Mouse (Mus musculus): ENCODE data around the gene Batf.
"Not testable (repeated sequence)": the region's sequence is repeated elsewhere in the genome, so short reads cannot be mapped to it uniquely, and the experiment has no call there.

Gene Batf

GRCm38 (mm10) chr12:85684411-85685275 is 1.8 kb upstream of the Batf start:
- DNase-seq (ENCODE audit: low spot score) = no peak

- no peak for DNase-seq (ENCODE audit: low spot score)
These were observed 706 bp downstream of the Batf start for GRCm38 (mm10) chr12:85687217-85687533.

DNA sequence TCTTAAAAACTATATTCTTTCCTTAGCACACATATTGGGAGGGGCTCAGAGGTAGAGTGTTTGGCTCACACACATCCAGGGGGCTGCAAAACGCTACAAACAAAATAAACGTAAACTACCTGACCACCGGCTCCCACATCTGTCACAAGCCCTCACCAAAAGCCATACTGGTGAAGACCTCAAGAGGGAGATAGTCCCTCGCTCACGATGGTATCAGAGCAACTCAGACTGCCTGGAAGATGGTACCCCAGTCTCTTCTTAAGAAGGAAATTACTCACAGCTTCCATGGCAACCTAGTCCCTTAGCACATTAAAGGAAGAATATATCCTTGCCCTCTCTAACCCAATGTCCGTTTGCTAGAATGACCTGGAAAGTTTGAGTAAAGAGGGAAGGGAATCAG is 1.4 kb downstream of the Batf start:
- DNase-seq (ENCODE audit: low spot score) = no peak

GRCm38 (mm10) chr12:85695787-85696186 is 9.3 kb downstream of the Batf start:
- DNase-seq (ENCODE audit: low spot score) = no peak

DNA sequence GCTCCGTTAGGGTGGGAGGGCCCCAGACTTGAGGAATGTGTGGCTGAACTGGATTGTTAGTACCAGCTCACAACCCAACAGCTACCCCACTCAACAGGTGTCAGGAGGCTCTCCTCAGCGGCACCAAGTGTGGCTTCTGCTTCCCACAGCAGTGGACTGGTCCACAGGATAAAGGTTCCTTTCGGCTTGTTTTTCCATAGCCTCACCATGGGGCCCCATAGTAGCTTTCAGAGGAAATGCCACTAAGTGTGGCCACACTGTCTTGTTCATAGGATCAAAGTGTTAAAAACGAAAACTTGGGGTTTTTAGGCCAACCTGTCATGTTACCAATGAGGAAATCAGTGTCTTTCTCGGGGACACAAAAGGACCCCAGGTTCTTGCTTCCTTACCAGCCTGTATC is 10.0 kb downstream of the Batf start:
- no peak for DNase-seq (ENCODE audit: low spot score)

- DNase-seq (ENCODE audit: low spot score) = not testable (repeated sequence)
These were observed 11.7 kb downstream of the Batf start for GRCm38 (mm10) chr12:85698179-85698578.

DNA sequence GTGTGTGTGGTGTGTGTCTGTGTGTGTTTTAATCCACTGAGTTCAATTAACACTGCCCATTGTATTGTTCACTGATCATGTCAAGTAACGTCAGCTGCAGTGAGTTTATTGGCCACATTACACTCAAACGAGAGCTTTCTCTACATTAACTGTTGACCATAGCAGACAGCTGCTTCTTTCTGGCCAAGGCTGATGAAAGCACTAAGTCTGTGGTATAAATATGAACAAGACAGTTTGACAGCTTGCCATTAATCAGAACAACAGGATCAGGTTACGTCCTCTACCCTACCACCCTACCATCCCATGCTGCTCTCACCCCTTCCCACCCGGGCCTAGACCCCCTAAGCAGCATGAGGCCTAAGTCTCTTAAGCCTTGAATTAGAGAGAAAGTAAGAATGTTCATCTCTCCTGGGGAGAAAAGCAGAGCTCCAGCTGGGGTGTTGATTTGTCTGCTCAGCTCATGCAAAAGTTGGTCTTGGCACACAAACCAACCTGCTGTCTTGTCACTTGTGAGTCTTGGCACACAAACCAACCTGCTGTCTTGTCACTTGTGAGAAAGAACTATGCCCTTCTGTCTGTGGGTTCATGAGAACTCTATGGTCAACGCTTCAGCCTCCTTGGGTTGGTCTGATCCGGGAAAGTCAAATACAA is 13.8 kb downstream of the Batf start:
- no peak for DNase-seq (ENCODE audit: low spot score)

GRCm38 (mm10) chr12:85700842-85701223 is 14.4 kb downstream of the Batf start:
- no peak for DNase-seq (ENCODE audit: low spot score)

DNA sequence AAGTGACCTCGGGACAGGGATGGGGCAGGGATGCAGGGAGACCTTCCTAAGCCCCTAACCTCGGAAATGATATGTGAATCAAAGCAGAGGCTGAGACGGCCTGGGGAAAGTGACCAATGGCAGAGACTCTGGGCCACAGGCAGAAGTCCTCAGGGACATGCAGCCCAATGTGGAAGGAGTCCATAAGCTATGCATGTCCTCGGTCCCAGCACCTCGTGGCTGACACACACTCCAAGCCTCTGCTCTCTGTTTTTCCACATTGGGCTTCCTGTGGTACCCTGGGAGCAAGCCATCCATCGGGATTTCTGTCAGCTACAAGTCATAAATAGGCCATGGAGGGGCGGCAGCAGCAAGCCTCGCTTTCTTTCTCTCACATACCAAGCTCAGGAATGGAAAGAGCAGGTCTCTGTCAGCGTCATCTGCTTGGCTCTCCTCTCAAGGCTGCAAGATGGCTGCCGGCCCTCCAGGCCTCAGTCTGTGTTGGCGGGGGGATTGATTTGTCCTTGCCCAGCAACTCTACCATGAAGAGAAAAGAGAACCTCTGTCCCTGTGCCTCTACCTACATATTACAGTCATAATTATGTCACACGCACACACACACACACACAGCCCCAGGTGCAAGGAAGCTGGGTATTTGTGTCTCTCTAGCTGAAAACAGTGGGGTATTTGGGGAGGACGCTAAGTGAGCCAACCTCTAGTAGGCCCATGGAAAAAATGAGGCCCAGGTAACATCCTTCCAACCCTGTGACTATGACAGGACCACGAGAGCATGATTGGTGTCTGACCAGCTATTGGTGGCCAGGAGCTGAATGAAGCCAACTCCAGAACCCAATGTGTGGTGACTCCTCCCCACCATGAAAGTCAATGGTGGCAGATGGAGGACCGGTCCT is 15.9 kb downstream of the Batf start:
- DNase-seq (ENCODE audit: low spot score) = no peak

DNA sequence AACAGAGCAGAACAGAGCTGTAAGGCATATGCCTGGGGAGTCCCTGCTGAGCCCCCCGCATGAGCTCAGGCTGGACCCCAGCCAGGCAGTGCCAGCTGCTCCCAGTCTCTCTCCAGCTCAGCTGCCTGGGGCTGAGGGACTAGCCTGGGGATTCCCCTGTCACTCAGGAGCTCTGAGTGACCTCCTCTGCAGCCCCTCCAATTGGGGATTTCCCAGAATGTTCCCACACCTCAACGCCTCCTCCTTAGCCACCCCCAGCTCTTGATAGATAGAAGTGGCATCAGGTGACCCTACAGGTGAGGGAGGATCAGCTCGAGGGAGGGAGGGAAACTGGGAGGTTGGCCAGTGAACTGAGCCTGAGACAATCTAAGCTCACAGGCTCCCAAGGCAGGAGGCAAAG is 17.0 kb downstream of the Batf start:
- DNase-seq (ENCODE audit: low spot score) = no peak

DNA sequence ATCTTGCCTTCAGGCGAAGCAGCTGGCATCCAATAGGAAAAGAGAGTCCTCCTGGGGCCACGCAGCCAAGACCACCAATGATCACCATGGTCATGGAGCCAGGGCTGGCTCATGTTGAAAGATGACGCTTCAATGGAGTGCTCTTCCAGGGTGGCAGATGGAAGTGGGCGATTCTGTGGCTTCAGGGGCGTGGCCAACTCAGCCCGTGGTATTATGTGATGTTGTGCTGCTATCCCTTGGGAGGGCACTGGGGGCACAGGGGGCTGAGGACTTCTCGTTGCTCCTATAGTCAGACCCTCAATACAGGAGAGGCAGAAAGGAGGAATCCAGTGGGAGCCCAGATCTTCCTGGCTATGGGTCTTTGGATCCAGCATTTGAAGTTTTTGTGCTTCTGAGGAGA is 18.1 kb downstream of the Batf start:
- no peak for DNase-seq (ENCODE audit: low spot score)

DNA sequence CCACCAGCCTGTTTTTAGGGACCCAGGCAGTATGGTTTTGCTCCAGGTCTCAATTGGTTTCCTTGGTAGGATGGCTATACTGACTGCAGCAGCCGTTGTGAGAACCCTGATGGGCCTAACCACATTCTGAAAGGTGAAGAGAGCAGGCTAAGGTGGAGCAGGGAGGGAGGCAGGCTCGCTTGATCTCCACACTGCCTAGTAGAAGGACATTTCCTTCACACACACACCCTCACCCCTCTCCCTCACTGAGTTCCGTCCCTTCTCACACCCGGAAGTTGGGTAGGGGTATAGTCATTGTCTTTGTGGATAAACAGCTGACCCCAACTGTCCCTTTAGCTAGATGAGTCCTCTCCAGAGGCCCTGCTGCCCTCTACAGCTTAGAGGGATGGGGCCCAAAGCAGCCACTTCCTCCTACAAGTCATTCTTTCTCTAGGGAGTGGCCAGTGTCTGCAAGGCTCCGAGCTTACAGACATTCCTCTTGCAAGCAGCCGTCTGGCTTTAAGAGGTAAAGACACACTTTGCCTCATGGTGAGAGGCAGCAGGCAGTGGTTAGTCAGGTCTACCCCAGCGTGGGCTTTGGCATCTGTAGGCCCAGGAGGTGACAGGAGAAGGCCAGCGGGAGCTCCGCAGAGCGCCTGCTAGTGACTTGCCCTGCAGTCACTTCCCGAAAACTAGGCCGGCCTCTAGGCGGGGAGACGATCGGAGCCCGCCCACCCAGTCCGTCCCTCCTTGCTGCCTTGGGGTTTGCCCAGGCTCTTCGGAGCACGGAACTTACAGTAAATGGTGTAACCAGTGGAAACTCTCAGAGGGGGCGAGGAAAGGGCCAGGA is 18.7 kb downstream of the Batf start:
- peak; percentile 63 for DNase-seq (ENCODE audit: low spot score)

GRCm38 (mm10) chr12:85705831-85706530 is 19.5 kb downstream of the Batf start:
- DNase-seq (ENCODE audit: low spot score) = no peak

- DNase-seq (ENCODE audit: low spot score) = no peak
These were observed 20.4 kb downstream of the Batf start for GRCm38 (mm10) chr12:85706906-85707305.

GRCm38 (mm10) chr12:85707391-85707790 is 20.9 kb downstream of the Batf start:
- no peak for DNase-seq (ENCODE audit: low spot score)

- no peak for DNase-seq (ENCODE audit: low spot score)
These were observed 22.1 kb downstream of the Batf start for GRCm38 (mm10) chr12:85708556-85708955.

DNA sequence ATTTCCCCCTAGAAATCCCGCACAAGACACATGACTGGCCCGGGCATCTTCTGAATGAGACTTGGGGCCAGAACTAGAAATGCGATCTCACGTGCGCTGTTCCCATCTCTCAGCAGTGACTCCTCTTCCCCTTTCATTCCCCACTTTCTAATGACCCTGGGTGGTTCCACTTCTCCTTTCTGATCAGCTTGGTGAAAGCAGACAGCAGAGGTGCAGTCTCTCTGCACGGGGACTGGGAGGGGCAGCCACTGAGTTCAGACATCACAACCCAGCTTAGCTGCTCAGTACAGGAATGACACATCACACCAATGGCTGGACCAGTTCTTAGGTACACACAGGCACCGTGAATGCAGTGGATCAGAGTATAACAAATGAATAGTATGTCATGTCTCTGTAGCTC is 24.2 kb downstream of the Batf start:
- DNase-seq (ENCODE audit: low spot score) = no peak

GRCm38 (mm10) chr12:85712587-85712986 is 26.1 kb downstream of the Batf start:
- DNase-seq (ENCODE audit: low spot score) = no peak

DNA sequence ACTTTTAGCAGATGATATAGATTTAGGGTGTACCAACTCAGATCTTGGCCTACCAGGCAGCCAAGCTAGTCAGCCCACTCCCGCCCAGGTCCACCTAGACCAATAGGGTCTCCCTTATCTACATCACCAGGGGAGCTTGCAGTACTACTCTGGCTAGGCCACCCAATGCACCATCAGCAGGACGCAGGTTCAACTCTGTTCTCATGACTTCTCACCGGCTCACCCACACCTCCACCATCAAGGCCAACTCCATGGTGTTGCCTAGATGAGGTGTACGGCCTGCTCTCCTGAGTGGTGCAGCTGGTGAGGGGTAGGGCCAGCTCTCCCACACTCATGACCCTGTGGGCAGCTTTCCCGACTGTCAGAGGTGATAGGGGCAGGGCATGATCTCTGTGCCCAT is 27.7 kb downstream of the Batf start:
- DNase-seq (ENCODE audit: low spot score) = no peak

GRCm38 (mm10) chr12:85725306-85725705 is 38.8 kb downstream of the Batf start:
- no peak for DNase-seq (ENCODE audit: low spot score)

DNA sequence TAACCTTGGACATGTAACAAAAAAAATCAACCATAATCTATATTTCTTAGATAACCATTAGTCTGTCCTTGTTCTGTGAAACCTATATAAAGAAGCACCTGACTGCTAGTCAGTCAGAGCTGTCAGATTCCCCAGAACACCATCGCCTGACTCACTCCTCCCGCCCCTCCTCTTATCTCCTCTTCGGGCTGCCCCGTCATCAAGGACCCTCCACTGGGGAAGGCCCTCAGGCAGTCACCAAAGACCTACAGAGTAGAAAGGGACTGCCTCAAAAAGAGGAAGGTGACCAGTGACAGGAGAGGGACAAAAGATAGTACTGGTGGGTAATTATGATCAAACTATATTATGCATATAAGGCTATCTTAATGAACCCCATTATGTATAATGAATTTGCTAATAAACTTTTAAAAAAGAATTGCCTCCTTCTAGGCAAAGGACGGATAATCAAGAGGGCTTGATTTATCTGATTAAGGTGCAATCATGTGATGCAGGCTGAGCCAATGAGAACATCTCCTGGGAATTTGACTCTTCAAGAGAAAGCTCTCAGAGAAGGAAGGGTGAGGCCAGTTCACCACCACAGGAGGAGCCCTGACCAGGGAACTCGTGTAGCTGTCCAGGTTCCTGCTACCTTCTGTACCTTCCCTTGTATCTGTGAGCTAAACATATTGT is 40.4 kb downstream of the Batf start:
- no peak for DNase-seq (ENCODE audit: low spot score)
